Mouse (Mus musculus): ENCODE measurements around the gene Negr1.

Gene Negr1

GRCm38 (mm10) chr3:157209386-157209785, 647.8 kb downstream of the Negr1 start:
- no peak for DNase-seq (ENCODE audit: low spot score)

DNA sequence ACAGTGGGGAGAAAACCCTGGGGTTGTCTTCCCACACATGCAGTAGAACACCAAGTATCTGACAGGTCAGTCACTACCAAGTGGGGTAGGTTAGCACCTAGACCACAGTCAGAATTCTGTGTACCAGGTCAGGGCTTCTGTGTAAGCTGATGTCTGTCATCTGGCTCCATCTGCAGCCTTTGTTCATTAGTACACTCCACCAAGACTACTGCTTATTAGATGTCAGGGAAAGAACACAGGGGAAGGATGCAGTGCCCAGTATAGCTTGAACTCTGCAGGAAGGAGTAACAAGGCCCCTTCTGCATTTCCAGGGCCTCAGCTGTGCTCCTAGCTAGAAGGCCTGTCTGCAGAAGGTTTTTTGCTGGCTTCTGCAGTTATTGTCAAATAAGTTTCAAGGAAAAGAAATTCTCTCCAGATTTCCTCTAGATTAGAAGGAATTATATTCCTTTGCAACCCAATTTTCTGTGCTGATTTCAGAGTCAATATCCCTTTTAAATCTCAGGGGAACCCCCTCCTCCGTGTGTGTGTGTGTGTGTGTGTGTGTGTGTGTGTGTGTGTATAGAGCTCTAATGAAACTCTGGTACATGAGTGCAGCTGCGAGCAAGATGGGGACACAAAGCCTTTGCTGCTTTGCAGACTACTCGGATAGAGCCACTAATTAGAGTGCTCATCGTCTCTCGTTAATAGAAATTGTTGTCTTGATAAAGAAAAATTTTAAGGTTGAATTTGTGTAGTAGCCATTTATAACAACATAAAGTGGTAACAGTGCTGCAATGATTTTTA, 654.5 kb downstream of the Negr1 start:
- DNase-seq (ENCODE audit: low spot score), result peak; percentile 32

- no peak for DNase-seq (ENCODE audit: low spot score)
Observed at GRCm38 (mm10) chr3:157217794-157218193, 656.2 kb downstream of the Negr1 start.

- peak; percentile 41 for DNase-seq (ENCODE audit: low spot score)
Observed at GRCm38 (mm10) chr3:157224920-157225319, 663.3 kb downstream of the Negr1 start.

DNA sequence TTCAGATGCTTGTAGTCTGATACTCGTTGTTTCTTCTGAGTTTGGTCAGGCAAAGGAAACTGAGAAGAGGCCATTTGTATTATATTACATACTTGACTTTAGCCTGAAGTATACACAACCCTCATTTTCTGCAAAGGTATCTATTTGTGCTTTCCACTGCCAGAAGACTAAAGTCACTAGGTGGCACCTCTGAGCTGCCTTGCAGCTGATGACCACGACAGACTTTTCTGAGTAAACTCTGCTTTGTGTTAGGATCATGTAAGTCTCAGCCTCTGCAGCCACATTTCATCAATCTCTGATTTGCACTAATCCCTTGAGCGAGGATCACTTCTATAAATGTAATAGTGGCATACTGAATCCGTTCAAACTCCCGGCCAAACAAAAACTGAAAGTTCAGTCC, 671.1 kb downstream of the Negr1 start:
- peak; percentile 75 for DNase-seq (ENCODE audit: low spot score)

- no peak for DNase-seq (ENCODE audit: low spot score)
Observed at GRCm38 (mm10) chr3:157240240-157240639, 678.6 kb downstream of the Negr1 start.

- no peak for DNase-seq (ENCODE audit: low spot score)
Observed at GRCm38 (mm10) chr3:157255446-157255845, 693.9 kb downstream of the Negr1 start.

DNA sequence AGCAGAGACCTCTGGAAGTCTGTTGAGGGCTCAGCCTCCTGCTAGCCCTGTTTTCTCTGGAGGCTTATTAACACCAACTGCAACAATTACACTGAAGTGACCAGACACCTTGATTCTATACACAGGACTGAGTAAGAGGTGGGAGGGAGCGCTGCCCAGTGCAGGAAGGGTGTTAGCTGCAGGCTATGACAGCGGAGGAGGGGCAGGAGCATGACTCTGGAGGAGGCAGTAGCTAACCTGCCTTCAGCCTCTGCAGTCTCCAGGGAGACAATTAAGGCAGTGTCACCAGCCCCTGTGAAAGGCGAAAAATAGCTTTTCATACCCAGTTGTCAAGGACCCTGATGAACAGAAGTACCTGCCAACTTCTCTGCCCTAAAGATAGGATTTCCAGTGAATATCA, 694.3 kb downstream of the Negr1 start:
- no peak for DNase-seq (ENCODE audit: low spot score)

GRCm38 (mm10) chr3:157268742-157269141, 707.1 kb downstream of the Negr1 start:
- DNase-seq (ENCODE audit: low spot score), result no peak

DNA sequence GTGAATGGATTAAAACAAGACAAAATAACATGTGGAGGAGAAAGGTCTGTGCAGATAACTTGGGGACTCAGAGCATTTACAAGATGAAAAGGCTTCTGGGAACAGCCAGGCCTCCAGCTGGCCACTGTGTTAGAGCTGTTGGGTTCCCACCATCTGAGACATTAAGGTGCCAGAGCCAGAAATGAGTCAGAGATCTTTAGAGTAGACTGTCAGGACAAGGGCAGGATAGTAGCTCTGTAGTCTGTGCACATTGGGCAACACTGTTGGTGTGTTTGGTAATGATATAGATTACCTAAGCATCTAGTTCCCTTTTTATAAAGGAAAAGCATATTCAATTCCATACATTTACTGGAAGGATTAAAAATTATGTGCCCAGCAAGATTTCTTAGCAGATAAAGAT, 710.8 kb downstream of the Negr1 start:
- DNase-seq (ENCODE audit: low spot score), result no peak

GRCm38 (mm10) chr3:157274143-157274542, 712.5 kb downstream of the Negr1 start:
- no peak for DNase-seq (ENCODE audit: low spot score)

DNA sequence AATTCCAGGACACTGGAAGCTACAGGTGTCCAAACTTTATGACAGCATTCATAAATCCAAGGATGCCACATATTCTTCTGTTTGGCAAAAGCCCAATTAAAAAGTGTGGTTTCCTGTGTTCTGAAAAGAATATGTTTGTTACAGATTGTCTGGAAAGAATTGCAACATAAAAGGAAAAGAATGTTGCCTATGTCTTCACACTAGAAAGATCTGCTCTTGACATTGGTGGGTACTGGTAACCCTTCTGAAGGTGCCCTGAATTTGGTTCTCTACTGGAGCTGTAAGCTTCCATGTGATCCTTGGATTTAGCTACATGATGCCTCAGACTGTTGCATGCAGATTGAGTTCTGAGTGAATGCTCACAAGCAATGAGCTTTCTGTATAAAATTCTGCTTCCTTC, 718.1 kb downstream of the Negr1 start:
- no peak for DNase-seq (ENCODE audit: low spot score)

- no peak for DNase-seq (ENCODE audit: low spot score)
Observed at GRCm38 (mm10) chr3:157281259-157281658, 719.7 kb downstream of the Negr1 start.

DNA sequence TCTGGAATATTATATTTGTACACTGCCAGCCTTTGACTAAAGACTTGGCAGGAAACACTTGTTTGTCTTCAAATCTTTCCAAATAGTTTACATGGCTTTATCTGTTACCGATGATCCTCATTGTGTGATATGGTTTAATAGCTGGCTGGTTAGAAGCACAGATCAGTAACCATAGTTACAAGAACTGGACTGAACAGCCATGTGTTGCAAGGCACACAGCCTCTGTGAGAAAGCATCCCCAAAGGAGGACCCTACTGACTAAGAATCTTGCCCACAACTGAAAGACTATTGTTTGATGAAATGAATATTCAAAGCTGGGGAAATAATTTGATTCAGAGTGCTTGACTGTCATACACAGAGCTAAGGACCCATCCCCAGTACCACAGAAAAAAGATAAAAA, 729.7 kb downstream of the Negr1 start:
- DNase-seq (ENCODE audit: low spot score), result no peak

DNA sequence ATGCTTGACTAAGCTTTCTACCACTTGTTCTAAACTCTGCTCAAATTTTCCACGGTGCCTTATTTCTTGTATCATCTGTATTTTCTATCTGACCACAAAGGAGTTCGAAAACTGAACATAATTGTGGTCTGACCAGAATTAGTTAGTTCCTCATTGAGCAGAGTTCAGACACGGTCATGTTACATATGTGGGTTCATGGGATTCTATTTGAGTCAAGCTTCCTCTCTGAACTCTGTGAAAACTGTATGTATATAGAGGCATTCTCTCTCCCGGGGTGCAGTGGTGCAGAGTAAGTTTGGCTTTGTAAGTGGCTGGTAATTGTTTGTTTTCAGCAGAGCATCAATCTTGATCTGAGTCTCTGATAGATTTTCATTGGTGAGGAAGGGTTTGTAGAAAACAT, 735.6 kb downstream of the Negr1 start:
- DNase-seq (ENCODE audit: low spot score), result no peak

GRCm38 (mm10) chr3:157303430-157304116, 742.0 kb downstream of the Negr1 start:
- peak; percentile 13 for DNase-seq (ENCODE audit: low spot score)

DNA sequence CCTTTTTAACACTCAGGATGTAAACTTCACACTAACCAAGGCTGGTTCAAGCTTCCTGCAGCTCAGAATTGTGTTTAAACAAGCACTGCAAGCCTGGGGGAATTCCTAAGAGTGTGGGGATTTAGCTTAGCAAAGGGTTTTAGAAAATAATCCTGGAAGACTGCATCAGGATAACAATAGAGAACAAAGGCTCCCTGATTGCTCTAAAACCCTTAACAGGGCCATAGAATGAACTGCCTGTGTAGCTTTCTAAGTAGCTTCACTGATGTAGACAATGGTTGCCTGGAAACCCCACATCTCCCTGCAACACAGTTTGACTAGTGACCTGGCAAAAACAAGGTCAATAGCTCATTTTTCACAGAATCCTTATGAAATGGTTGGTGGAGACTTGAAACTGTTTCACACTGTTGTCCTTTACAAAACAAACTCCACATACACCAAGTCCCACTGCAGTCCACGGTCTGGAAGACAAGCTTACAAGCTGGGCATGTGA, 759.5 kb downstream of the Negr1 start:
- peak; percentile 90 for DNase-seq (ENCODE audit: low spot score)

- DNase-seq (ENCODE audit: low spot score), result peak; percentile 23
Observed at GRCm38 (mm10) chr3:157321834-157322233, 760.2 kb downstream of the Negr1 start.

DNA sequence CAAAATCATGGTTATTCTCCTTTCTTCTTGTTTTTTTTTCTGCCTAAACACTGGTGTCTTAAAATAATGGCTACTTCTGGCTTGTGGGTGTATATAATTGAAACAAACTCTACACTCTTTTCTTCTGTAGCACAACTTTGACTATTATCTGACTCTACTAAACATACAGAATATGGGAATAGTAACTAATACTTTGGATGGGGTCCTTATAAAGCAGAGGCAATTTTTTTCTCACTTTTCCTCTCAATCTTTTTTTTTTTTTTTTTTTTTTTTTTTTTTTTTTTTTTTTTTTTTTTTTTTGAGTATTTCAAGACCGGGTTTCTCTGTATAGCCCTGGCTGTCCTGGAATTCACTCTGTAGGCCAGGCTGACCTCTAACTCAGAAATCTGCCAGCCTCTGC, 772.6 kb downstream of the Negr1 start:
- no peak for DNase-seq (ENCODE audit: low spot score)

DNA sequence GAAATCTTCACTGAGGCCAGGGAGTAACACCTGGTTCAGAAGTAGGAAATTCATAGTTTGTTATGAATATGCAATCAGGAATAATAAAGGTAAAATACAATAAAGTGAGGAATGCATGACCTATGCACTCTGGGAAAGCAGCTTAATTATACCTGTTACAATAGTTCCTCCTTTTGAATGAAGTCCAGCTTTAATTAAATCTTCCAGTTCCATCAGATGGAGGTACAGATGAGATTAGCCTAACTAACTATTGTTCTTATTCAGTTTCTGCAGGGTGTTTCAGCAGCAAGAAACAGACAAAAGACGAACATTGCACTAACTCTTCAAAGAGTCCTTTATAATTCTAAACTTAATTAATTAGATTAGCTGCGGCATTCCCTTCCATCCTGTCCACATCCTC, 787.9 kb downstream of the Negr1 start:
- no peak for DNase-seq (ENCODE audit: low spot score)

DNA sequence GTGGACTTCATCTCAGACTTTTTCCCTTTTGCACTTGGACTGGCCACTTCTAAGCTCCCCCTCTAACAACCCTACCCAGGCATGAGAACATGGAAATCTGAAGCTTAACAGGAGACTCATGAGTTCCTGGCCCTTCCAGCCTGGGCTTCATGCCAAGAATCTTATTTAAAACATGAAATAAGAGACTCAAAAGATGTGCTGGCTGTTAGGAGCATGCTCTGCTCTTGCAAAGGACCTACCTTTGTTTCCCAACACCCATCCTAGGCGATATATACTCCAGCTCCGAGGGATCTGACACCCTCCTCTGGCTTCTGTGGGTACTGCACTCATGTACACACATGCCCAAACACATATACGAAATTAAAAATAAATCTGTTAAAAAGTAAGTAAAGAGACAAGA, 797.3 kb downstream of the Negr1 start:
- peak; percentile 7 for DNase-seq (ENCODE audit: low spot score)

GRCm38 (mm10) chr3:157359840-157360239, 798.2 kb downstream of the Negr1 start:
- no peak for DNase-seq (ENCODE audit: low spot score)
